In genomic region chr17:86445420-86445720, GRCm38 (mm10) we compare ENCODE assay signal across 8 mouse cellular contexts. TPM values are rescaled to one million over a fixed set of nuclear protein-coding genes. Genes with fewer than 3 reads are reported as not detected.
DNase-seq lines count a peak whose midpoint lies in the region; ATAC-seq and TF ChIP-seq lines count a peak whose summit lies in the region.

No protein-coding gene starts in this region.

- H3K4me1 ChIP-seq in heart, embryonic 10.5 days: peaks cover 32% of the 10 kb centered on the region
- H3K4me1 ChIP-seq in limb, embryonic 11.5 days (ENCODE audit: control insufficient read depth, insufficient read depth, low read length): no peaks in the 10 kb centered on the region
- peaks cover 15% of the 10 kb centered on the region for H3K4me1 ChIP-seq in limb, embryonic 10.5 days
- peaks cover 11% of the 10 kb centered on the region for H3K4me1 ChIP-seq in brown adipose tissue, adult 24 weeks (ENCODE audit: control insufficient read depth, insufficient read depth, insufficient read length, low read length)
- peaks cover 27% of the 10 kb centered on the region for H3K4me1 ChIP-seq in cerebellum, adult 2 months (ENCODE audit: control insufficient read depth, insufficient read depth, low read length)

- no peak overlapping the region for H3K4me3 ChIP-seq in heart, embryonic 10.5 days
- H3K4me3 ChIP-seq in limb, embryonic 11.5 days (ENCODE audit: low read depth, low read length): no peak overlapping the region
- no peak overlapping the region for H3K4me3 ChIP-seq in limb, embryonic 10.5 days
- H3K4me3 ChIP-seq in brown adipose tissue, adult 24 weeks (ENCODE audit: insufficient read depth, low read depth, low read length): no peak overlapping the region
- H3K4me3 ChIP-seq in cerebellum, adult 2 months (replicated peaks; ENCODE audit: insufficient read depth, low read depth, low read length): no peak overlapping the region

- no peaks in the 10 kb centered on the region for H3K36me3 ChIP-seq in heart, embryonic 10.5 days
- no peaks in the 10 kb centered on the region for H3K36me3 ChIP-seq in limb, embryonic 11.5 days (ENCODE audit: control insufficient read depth, insufficient read depth, low read length)
- H3K36me3 ChIP-seq in limb, embryonic 10.5 days: no peaks in the 10 kb centered on the region

- ATAC-seq in limb, embryonic 11.5 days (ENCODE audit: insufficient number of reproducible peaks, low FRiP score, low TSS enrichment, low read depth): no peak
- ATAC-seq in megakaryocyte progenitor cell, adult 5-6 weeks (replicated peaks; ENCODE audit: poor library complexity): peak; percentile 12

- intact Hi-C loops in heart, postnatal 36 days (cut with DNase I): loop anchor here (1.0 kb wide), 1 partner anchor 283 kb away; no protein-coding TSS in a partner anchor

- TF ChIP-seq CTCF in cerebellum, adult 2 months (IDR thresholded peaks at IDR 0.05; ENCODE audit: borderline replicate concordance, insufficient read depth, low read depth, low read length): no peak

- TF ChIP-seq POLR2A in cerebellum, adult 2 months (IDR thresholded peaks at IDR 0.05; ENCODE audit: borderline replicate concordance, insufficient read depth, low read length): no peak

- no peak overlapping the region for H3K4me2 ChIP-seq in limb, embryonic 11.5 days (ENCODE audit: low read depth, severe bottlenecking)

- H3K27ac ChIP-seq in heart, embryonic 10.5 days: peak overlapping the region; percentile 82; the same call in 1 of the 2 replicates
- 0 out of 2 replicates have a peak overlapping the region, but pooled peaks have one; percentile 14 for H3K27ac ChIP-seq in limb, embryonic 11.5 days (replicated peaks; ENCODE audit: low read depth, low read length)
- no peak overlapping the region for H3K27ac ChIP-seq in limb, embryonic 10.5 days
- H3K27ac ChIP-seq in brown adipose tissue, adult 24 weeks (replicated peaks; ENCODE audit: low read depth, low read length): 0 out of 2 replicates have a peak overlapping the region, but pooled peaks have one; percentile 1
- H3K27ac ChIP-seq in cerebellum, adult 2 months (ENCODE audit: insufficient read depth, low read length): no peak overlapping the region

- DNase-seq in heart, embryonic 10.5 days (ENCODE audit: low spot score): no peak
- DNase-seq in heart, postnatal 36 days: no peak
- no peak for DNase-seq in limb, embryonic 11.5 days (ENCODE audit: low spot score)
- no peak for DNase-seq in limb, embryonic 10.5 days (ENCODE audit: low spot score)
- DNase-seq in ovary, postnatal 36 days (ENCODE audit: low spot score): no peak
- no peak for DNase-seq in cerebellum, adult 2 months

- H3K27me3 ChIP-seq in heart, embryonic 10.5 days (ENCODE audit: insufficient read depth, poor library complexity, severe bottlenecking): no peaks in the 10 kb centered on the region
- H3K27me3 ChIP-seq in limb, embryonic 11.5 days (ENCODE audit: control insufficient read depth, insufficient read depth, low read length): no peaks in the 10 kb centered on the region
- no peaks in the 10 kb centered on the region for H3K27me3 ChIP-seq in limb, embryonic 10.5 days (ENCODE audit: low read depth, poor library complexity, severe bottlenecking)
- no peaks in the 10 kb centered on the region for H3K27me3 ChIP-seq in cerebellum, adult 2 months (ENCODE audit: control insufficient read depth, insufficient read depth, low read length)

- WGBS in heart, embryonic 10.5 days: 85% methylated on average over 3 of the region's 3 CpGs
- WGBS in limb, embryonic 11.5 days: 35% methylated on average over 3 of the region's 3 CpGs
- 67% methylated on average over 3 of the region's 3 CpGs for WGBS in limb, embryonic 10.5 days
- WGBS in cerebellum, adult 2 months: 87% methylated on average over 3 of the region's 3 CpGs

- no peaks in the 10 kb centered on the region for H3K9me3 ChIP-seq in heart, embryonic 10.5 days
- H3K9me3 ChIP-seq in limb, embryonic 11.5 days (ENCODE audit: control insufficient read depth, low read length): no peaks in the 10 kb centered on the region
- no peaks in the 10 kb centered on the region for H3K9me3 ChIP-seq in limb, embryonic 10.5 days (replicated peaks)

- no peak overlapping the region for H3K9ac ChIP-seq in limb, embryonic 11.5 days (ENCODE audit: low read length)

RNA-seq across cellular contexts. Expression of gene Gm10309, which starts 59.7 kb away (rescaled TPM):
- polyA plus RNA-seq in heart, embryonic 10.5 days (2016; fragmentation: Nextera tagmentation; extraction: Ambion mirVana): 0.38 and 0.44 TPM in 2 replicates
- under 1 TPM in 1 of 2 experiments, not detected in 1; 0.16 TPM for total RNA-seq in heart, postnatal 36 days (2021)
- polyA plus RNA-seq in limb, embryonic 11.5 days (2014; fragmentation: Nextera tagmentation; extraction: Ambion mirVana): 0.18 and 0.28 TPM in 2 replicates
- polyA plus RNA-seq in limb, embryonic 10.5 days (2016; fragmentation: Nextera tagmentation; extraction: Ambion mirVana): 0.16 TPM in 2 replicates
- polyA plus RNA-seq in brown adipose tissue, adult 24 weeks (2012; ENCODE audit: insufficient read depth, insufficient read length, missing spikeins): not detected in 2 replicates
- not detected in 2 replicates for total RNA-seq in megakaryocyte progenitor cell, adult 5-6 weeks (2015)
- total RNA-seq in megakaryocyte progenitor cell, adult 5-6 weeks (2017): not detected in 2 replicates
- 0.06 TPM in 1 of 2 replicates, not detected in the other for polyA plus RNA-seq in cerebellum, adult 2 months (2012; rRNA removed)

Comparison
In these comparisons a context has a peak if more than half of its experiments do, and no peak if none do; other contexts are left out.
1. H3K27ac ChIP-seq: peak in heart, embryonic 10.5 days (single experiment), limb, embryonic 11.5 days (single experiment) and brown adipose tissue, adult 24 weeks (single experiment); none in limb, embryonic 10.5 days (single experiment) and cerebellum, adult 2 months (single experiment).